Mouse (Mus musculus) brain, embryonic 18.5 days (tissue): Measurements from ENCODE around the gene Ccdc169.

Source experiments
- DNase-seq: peaks from one replicate; pipeline ENCODE4 v3.0.0-alpha.2; 2012; ENCODE audit warnings: low read depth, low spot score

Ccdc169 gene

GRCm38 (mm10) chr3:55137039-55137438 is at the start of gene Ccdc169:
TSS of gene Ccdc169 (plus strand) at chr3:55137339.
- no peak for DNase-seq

GRCm38 (mm10) chr3:55087360-55087759 is 49.8 kb upstream of the Ccdc169 start:
- no peak for DNase-seq

DNA sequence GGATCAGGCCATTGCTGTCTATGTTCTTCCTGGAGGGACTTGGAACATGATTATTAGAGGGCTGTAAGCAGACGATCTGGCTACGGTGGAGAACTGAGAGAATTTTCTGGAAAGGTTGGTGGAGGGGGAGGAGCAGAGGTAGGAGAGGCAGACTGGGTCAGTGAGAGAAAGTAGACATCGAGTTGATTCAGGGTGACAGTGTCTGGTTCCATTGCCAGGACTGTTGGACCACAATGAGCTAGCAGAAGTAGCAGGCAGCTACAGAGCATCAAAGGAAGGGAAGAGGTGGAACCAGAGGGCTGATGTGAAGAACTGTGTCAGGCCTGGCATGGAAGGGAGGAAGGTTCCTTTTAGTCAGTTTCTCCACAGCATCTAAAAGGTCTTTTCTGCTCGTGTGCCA is 48.8 kb upstream of the Ccdc169 start:
- no peak for DNase-seq

DNA sequence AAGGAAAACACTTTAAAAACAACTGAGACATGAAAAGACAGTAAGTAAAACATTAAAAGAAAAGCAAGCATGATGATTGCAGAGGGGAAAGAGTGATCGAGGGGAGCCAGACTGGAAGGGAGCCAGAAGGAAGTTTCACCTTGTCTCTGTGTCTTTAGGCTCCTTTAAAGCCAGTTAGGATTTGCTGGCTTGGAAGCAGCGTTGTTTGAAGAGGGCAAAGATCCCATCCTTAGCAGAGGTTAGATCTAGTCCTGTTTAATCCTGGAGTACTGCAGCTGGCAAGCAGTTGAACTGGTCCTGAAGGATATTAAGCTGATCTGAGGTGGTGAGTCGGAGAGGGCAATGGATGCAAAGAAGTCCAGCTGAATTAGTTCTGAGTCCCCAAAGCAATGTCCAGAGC is 48.3 kb upstream of the Ccdc169 start:
- no peak for DNase-seq

GRCm38 (mm10) chr3:55089291-55089690 is 47.8 kb upstream of the Ccdc169 start:
- DNase-seq, result no peak

- DNase-seq, result no peak
Observed at GRCm38 (mm10) chr3:55093161-55093560, 44.0 kb upstream of the Ccdc169 start.

GRCm38 (mm10) chr3:55095968-55096654 is 41.0 kb upstream of the Ccdc169 start:
- DNase-seq, result no peak

- DNase-seq, result no peak
Observed at GRCm38 (mm10) chr3:55096655-55097005, 40.5 kb upstream of the Ccdc169 start.

GRCm38 (mm10) chr3:55097186-55097585 is 40.0 kb upstream of the Ccdc169 start:
- DNase-seq, result no peak

GRCm38 (mm10) chr3:55098014-55098413 is 39.1 kb upstream of the Ccdc169 start:
- no peak for DNase-seq

GRCm38 (mm10) chr3:55098990-55099389 is 38.1 kb upstream of the Ccdc169 start:
- DNase-seq, result no peak

- DNase-seq, result no peak
Observed at GRCm38 (mm10) chr3:55101092-55101491, 36.0 kb upstream of the Ccdc169 start.

DNA sequence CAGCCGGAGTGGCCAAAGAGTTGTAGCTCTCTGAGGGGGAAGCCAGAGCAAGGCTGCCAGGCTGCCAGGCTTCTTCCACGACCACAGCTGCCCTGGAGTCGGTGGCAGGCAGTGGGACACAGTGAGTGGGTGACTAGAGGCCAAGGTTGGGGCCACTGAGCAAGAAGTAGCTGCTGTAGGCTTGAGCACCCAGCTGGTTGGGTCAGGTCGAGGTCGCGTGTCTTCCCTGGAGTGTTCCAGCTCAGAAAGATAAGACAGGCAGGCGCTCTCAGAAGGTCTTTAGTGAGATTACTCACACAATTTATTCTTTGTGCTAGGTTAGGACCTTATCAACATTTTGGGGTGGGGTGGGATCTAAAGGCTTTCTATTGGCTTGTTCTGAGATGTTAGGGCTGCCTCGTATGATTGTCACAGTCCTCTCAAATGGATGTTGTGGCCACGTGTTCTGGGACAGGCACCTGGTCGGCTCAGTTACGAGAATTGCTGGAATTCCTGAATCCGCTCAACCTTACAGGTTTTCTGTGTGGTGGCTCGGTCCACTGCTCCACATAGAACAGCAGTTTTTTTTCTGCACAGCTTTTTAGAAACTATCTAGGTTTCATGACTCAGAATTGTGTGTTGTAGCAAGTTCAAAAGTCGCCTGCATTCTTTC is 31.6 kb upstream of the Ccdc169 start:
- DNase-seq, result no peak

DNA sequence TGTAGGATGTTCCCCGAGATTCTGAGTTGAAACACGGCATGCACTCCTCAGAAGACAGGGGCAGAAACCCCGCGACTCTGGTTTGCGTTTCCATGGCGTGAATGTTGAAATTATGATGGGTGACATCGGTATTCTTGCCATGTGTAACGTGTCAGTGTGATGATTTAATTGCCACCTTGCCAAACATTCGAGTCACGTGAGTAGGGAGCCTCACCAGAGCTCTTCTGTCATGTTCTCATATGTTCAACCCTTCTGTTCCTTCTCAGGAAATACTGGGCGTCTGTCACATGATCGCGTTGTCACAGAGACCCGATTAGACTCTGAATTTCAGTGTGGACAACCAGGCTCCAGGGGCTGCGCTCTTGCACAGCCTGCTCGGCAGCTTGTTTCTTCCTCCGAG is 31.1 kb upstream of the Ccdc169 start:
- DNase-seq, result no peak

GRCm38 (mm10) chr3:55109097-55109496 is 28.0 kb upstream of the Ccdc169 start:
- no peak for DNase-seq

- DNase-seq, result peak; percentile 64
Observed at GRCm38 (mm10) chr3:55111935-55112709, 25.0 kb upstream of the Ccdc169 start, which contains the start of gene Spg20. TSS of gene Spg20 (plus strand) at chr3:55112108.

GRCm38 (mm10) chr3:55112710-55113415 is 24.3 kb upstream of the Ccdc169 start:
- no peak for DNase-seq

- no peak for DNase-seq
Observed at GRCm38 (mm10) chr3:55114313-55115065, 22.6 kb upstream of the Ccdc169 start.

- no peak for DNase-seq
Observed at GRCm38 (mm10) chr3:55115071-55115470, 22.1 kb upstream of the Ccdc169 start.

DNA sequence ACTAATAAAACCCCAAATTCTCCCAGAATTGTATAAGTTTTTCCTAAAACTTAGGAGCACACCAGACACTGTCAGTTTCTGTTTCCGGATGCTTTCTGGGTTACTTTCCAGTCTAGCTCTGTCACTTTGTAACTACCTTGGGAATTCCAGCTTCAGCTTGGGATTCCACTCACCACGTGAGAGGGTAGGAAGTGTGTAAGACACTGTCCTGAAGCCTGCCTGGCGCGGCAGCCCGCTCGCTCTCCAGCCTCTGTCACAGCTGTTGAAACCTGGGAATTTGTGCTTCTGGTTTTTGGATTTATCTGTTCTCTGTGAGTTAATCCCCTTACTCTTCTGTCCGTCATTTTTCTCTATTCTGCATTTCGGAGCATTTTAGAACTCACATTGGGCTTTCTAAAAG is 21.1 kb upstream of the Ccdc169 start:
- DNase-seq, result no peak

GRCm38 (mm10) chr3:55119275-55119898 is 17.8 kb upstream of the Ccdc169 start:
- no peak for DNase-seq
